Mouse (Mus musculus) lung, embryonic 15.5 days (tissue): ENCODE data around the gene Nup50. TPM values are rescaled to one million over a fixed set of nuclear protein-coding genes. Genes with fewer than 3 reads are reported as not detected.
"Not testable (repeated sequence)": the region's sequence is repeated elsewhere in the genome, so short reads cannot be mapped to it uniquely, and the experiment has no call there.

Experiments
- ATAC-seq: fragments of 200-750 bp; cut with Nextera tagmentation; 2 replicates; pipeline ENCODE4 v1.8.0; 2017; ENCODE audit warnings: moderate number of reproducible peaks, borderline replicate concordance; ENCODE audit not compliant: low FRiP score, low TSS enrichment; ENCODE audit errors: extremely low read depth
- H3K27ac ChIP-seq: fragments of 300-500 bp; sonication (generic); 2 replicates; pipeline ENCODE4 v1.5.1; 2015; ENCODE audit warnings: moderate library complexity, mild to moderate bottlenecking, inconsistent platforms
- H3K27me3 ChIP-seq: fragments of 300-500 bp; sonication (generic); 2 replicates; pipeline ENCODE4 v1.6.1; 2015; ENCODE audit warnings: inconsistent platforms
- H3K36me3 ChIP-seq: fragments of 300-500 bp; sonication (generic); 2 replicates; pipeline ENCODE4 v1.6.1; 2015; ENCODE audit warnings: inconsistent platforms
- H3K4me1 ChIP-seq: fragments of 300-500 bp; sonication (generic); 2 replicates; pipeline ENCODE4 v1.6.1; 2015; ENCODE audit warnings: inconsistent platforms
- H3K4me2 ChIP-seq: fragments of 300-500 bp; sonication (generic); 2 replicates; pipeline ENCODE4 v1.6.1; 2015; ENCODE audit warnings: inconsistent platforms, mild to moderate bottlenecking, moderate library complexity
- H3K4me3 ChIP-seq: fragments of 300-500 bp; sonication (generic); 2 replicates; pipeline ENCODE4 v1.5.1; 2015; ENCODE audit warnings: mild to moderate bottlenecking, inconsistent platforms
- H3K9ac ChIP-seq: fragments of 300-500 bp; sonication (generic); 2 replicates; pipeline ENCODE4 v1.6.1; 2015; ENCODE audit warnings: inconsistent platforms
- H3K9me3 ChIP-seq: fragments of 300-500 bp; sonication (generic); 2 replicates; pipeline ENCODE4 v1.6.1; 2016; ENCODE audit warnings: inconsistent platforms
- WGBS: fragments of 180-500 bp; shearing (Covaris S2); methylation state at CpG from one replicate; pipeline ENCODE4 v1.1.7; 2015; 5-methylcytosine and 5-hydroxymethylcytosine counted together
- polyA plus RNA-seq: library from polyadenylated mRNA; unstranded; fragments of >200 nt; fragmentation: Nextera tagmentation; extraction: Ambion mirVana; gene quantifications from 2 replicates; pipeline ENCODE4 v1.2.1, GENCODE M21; 2015

The Nup50 gene
- 37.5 and 39.8 TPM in 2 replicates for polyA plus RNA-seq

GRCm38 (mm10) chr15:84922884-84923507, at the start of gene Nup50:
TSS of gene Nup50 (plus strand) at chr15:84923411.
- Histone ChIP-seq H3K4me1 (peaks cover 28% of the 10 kb centered on the region), H3K9ac (peak within 1 kb of the TSS; percentile 96), H3K27ac (peak within 1 kb of the TSS; percentile 97), H3K9me3 (no peaks in the 10 kb centered on the region), H3K36me3 (peaks cover 8% of the 10 kb centered on the region), H3K4me2 (peak within 1 kb of the TSS; percentile 91), H3K27me3 (no peaks in the 10 kb centered on the region), H3K4me3 (peak within 1 kb of the TSS; percentile 89)
- under 1% methylated on average over 60 of the region's 60 CpGs for WGBS
- peak; percentile 91 for ATAC-seq

- no peak overlapping the region for H3K4me2 ChIP-seq
- no peak for ATAC-seq
These were observed 49.3 kb upstream of the Nup50 start for GRCm38 (mm10) chr15:84873867-84874266.

GRCm38 (mm10) chr15:84877029-84877815, 46.0 kb upstream of the Nup50 start:
- H3K4me1 ChIP-seq, result no peaks in the 10 kb centered on the region
- no peaks in the 10 kb centered on the region for H3K9me3 ChIP-seq
- ATAC-seq, result no peak
- 68% methylated on average over 12 of the region's 12 CpGs for WGBS
- H3K27ac ChIP-seq, result no peak overlapping the region
- no peaks in the 10 kb centered on the region for H3K27me3 ChIP-seq
- H3K9ac ChIP-seq, result no peak overlapping the region
- H3K4me2 ChIP-seq, result no peak overlapping the region
- no peak overlapping the region for H3K4me3 ChIP-seq
- no peaks in the 10 kb centered on the region for H3K36me3 ChIP-seq

More at GRCm38 (mm10) chr15:84873867-84874266, 49.3 kb upstream of the Nup50 start:
- Histone ChIP-seq H3K4me1 (no peaks in the 10 kb centered on the region), H3K9ac (no peak overlapping the region), H3K4me3 (no peak overlapping the region), H3K9me3 (no peaks in the 10 kb centered on the region), H3K36me3 (no peaks in the 10 kb centered on the region), H3K27me3 (no peaks in the 10 kb centered on the region), H3K27ac (no peak overlapping the region)
- 74% methylated on average over 4 of the region's 4 CpGs for WGBS

- H3K36me3 ChIP-seq, result no peaks in the 10 kb centered on the region
- H3K27me3 ChIP-seq, result no peaks in the 10 kb centered on the region
- H3K4me2 ChIP-seq, result no peak overlapping the region
- no peaks in the 10 kb centered on the region for H3K4me1 ChIP-seq
- 58% methylated on average over 12 of the region's 12 CpGs for WGBS
- no peak overlapping the region for H3K4me3 ChIP-seq
- no peak overlapping the region for H3K9ac ChIP-seq
- no peak for ATAC-seq
- no peak overlapping the region for H3K27ac ChIP-seq
- H3K9me3 ChIP-seq, result no peaks in the 10 kb centered on the region
These were observed 35.1 kb upstream of the Nup50 start for GRCm38 (mm10) chr15:84888066-84888465.

GRCm38 (mm10) chr15:84891246-84891645, 32.0 kb upstream of the Nup50 start:
- no peaks in the 10 kb centered on the region for H3K9me3 ChIP-seq
- no peaks in the 10 kb centered on the region for H3K27me3 ChIP-seq
- ATAC-seq, result no peak
- WGBS, result 43% methylated on average over 3 of the region's 3 CpGs
- no peaks in the 10 kb centered on the region for H3K36me3 ChIP-seq
- H3K4me3 ChIP-seq, result no peak overlapping the region
- no peak overlapping the region for H3K27ac ChIP-seq
- H3K4me1 ChIP-seq, result no peaks in the 10 kb centered on the region
- no peak overlapping the region for H3K9ac ChIP-seq
- no peak overlapping the region for H3K4me2 ChIP-seq

GRCm38 (mm10) chr15:84891658-84892057, 31.6 kb upstream of the Nup50 start:
- no peak overlapping the region for H3K27ac ChIP-seq
- no peaks in the 10 kb centered on the region for H3K9me3 ChIP-seq
- 1% methylated on average over 3 of the region's 3 CpGs for WGBS
- H3K9ac ChIP-seq, result no peak overlapping the region
- no peaks in the 10 kb centered on the region for H3K36me3 ChIP-seq
- no peak overlapping the region for H3K4me3 ChIP-seq
- H3K4me1 ChIP-seq, result no peaks in the 10 kb centered on the region
- no peak overlapping the region for H3K4me2 ChIP-seq
- ATAC-seq, result no peak
- no peaks in the 10 kb centered on the region for H3K27me3 ChIP-seq

- H3K4me2 ChIP-seq, H3K9ac ChIP-seq, ATAC-seq, H3K27me3 ChIP-seq, H3K36me3 ChIP-seq, H3K9me3 ChIP-seq, H3K27ac ChIP-seq, H3K4me3 ChIP-seq: not testable (repeated sequence)
- peaks cover 12% of the 10 kb centered on the region for H3K4me1 ChIP-seq
- 65% methylated on average over 10 of the region's 10 CpGs for WGBS
These were observed 27.0 kb upstream of the Nup50 start for GRCm38 (mm10) chr15:84896216-84896615.

- H3K9me3 ChIP-seq, result no peaks in the 10 kb centered on the region
- no peak overlapping the region for H3K9ac ChIP-seq
- no peak overlapping the region for H3K4me2 ChIP-seq
- ATAC-seq, result no peak
- H3K4me3 ChIP-seq, result no peak overlapping the region
- H3K36me3 ChIP-seq, result no peaks in the 10 kb centered on the region
- peaks cover 12% of the 10 kb centered on the region for H3K4me1 ChIP-seq
- H3K27ac ChIP-seq, result no peak overlapping the region
- 58% methylated on average over 1 of the region's 1 CpGs for WGBS
- no peaks in the 10 kb centered on the region for H3K27me3 ChIP-seq
These were observed 26.5 kb upstream of the Nup50 start for GRCm38 (mm10) chr15:84896664-84897063.

GRCm38 (mm10) chr15:84898077-84898476, 25.1 kb upstream of the Nup50 start:
- no peak overlapping the region for H3K4me3 ChIP-seq
- peak; percentile 46 for ATAC-seq
- H3K4me1 ChIP-seq, result peaks cover 12% of the 10 kb centered on the region
- 13% methylated on average over 7 of the region's 7 CpGs for WGBS
- no peaks in the 10 kb centered on the region for H3K27me3 ChIP-seq
- H3K27ac ChIP-seq, result no peak overlapping the region
- no peak overlapping the region for H3K9ac ChIP-seq
- no peaks in the 10 kb centered on the region for H3K9me3 ChIP-seq
- H3K4me2 ChIP-seq, result peak overlapping the region; percentile 16; the same call in 1 of the 2 replicates
- H3K36me3 ChIP-seq, result no peaks in the 10 kb centered on the region

GRCm38 (mm10) chr15:84903843-84904385, 19.3 kb upstream of the Nup50 start:
- H3K36me3 ChIP-seq, result no peaks in the 10 kb centered on the region
- H3K4me2 ChIP-seq, result no peak overlapping the region
- H3K9me3 ChIP-seq, result no peaks in the 10 kb centered on the region
- H3K4me3 ChIP-seq, result no peak overlapping the region
- peaks cover under 1% of the 10 kb centered on the region; the same call in 1 of the 2 replicates for H3K4me1 ChIP-seq
- no peak overlapping the region for H3K9ac ChIP-seq
- ATAC-seq, result no peak
- 69% methylated on average over 7 of the region's 7 CpGs for WGBS
- no peak overlapping the region for H3K27ac ChIP-seq
- no peaks in the 10 kb centered on the region for H3K27me3 ChIP-seq

- Histone ChIP-seq H3K4me3 (no peak overlapping the region), H3K27me3 (no peaks in the 10 kb centered on the region), H3K27ac (no peak overlapping the region), H3K4me1 (no peaks in the 10 kb centered on the region), H3K4me2 (no peak overlapping the region), H3K36me3 (no peaks in the 10 kb centered on the region), H3K9me3 (no peaks in the 10 kb centered on the region), H3K9ac (no peak overlapping the region)
- 89% methylated on average over 3 of the region's 3 CpGs for WGBS
- ATAC-seq, result no peak
These were observed 10.0 kb upstream of the Nup50 start for GRCm38 (mm10) chr15:84913201-84913600.

- 92% methylated on average over 3 of the region's 3 CpGs for WGBS
- Histone ChIP-seq H3K9me3 (no peaks in the 10 kb centered on the region), H3K4me1 (peaks cover 16% of the 10 kb centered on the region), H3K4me2 (no peak within 1 kb of the TSS), H3K36me3 (no peaks in the 10 kb centered on the region), H3K27ac (no peak within 1 kb of the TSS), H3K27me3 (no peaks in the 10 kb centered on the region), H3K4me3 (no peak within 1 kb of the TSS), H3K9ac (no peak within 1 kb of the TSS)
- no peak for ATAC-seq
These were observed 3.3 kb upstream of the Nup50 start, which contains the start of gene Gm29666 for GRCm38 (mm10) chr15:84919938-84920337. TSS of gene Gm29666 (minus strand) at chr15:84920038.
